Mouse (Mus musculus): Measurements from ENCODE around the gene Tpi1. TPM values are rescaled to one million over a fixed set of nuclear protein-coding genes. Genes with fewer than 3 reads are reported as not detected.
A peak's percentile ranks its signal among the peaks of the same experiment; 100 is the strongest.

Tpi1 gene
- total and polyA plus RNA-seq, 2 experiments from 2014 or later = 515 to 525 TPM

DNA sequence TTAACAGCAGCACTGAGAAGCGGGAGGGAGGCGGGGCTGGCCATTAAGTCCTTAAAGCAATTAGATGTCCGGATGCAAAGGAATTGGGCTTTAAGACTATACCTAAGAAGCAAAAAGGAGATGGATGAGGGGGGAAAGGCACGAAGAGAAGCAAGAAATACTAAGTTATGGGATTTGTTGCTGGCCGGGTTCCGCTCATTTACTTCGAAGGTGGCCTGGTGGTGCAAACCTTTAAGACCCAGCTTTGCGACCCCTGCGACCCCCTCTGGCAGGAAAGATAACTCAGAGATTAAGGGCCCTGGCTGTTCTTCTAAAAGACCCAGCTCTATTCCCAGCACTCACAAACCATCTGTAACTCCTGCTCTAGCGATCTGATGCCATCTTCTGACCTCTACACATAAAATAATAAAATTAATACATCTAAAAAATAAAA, 34.1 kb downstream of the Tpi1 start:
- peak overlapping the region; percentile 37; the same call in 1 of the 2 replicates for H3K9ac ChIP-seq (replicated peaks; ENCODE audit: low read length)
- TF ChIP-seq CTCF (IDR thresholded peaks at IDR 0.05; ENCODE audit: low read depth) = peak; percentile 44
- 5% methylated on average over 10 of the region's 10 CpGs for WGBS
- no peaks in the 10 kb centered on the region for H3K9me3 ChIP-seq (ENCODE audit: low read length)
- peak overlapping the region; percentile 76 for H3K4me2 ChIP-seq (ENCODE audit: low read depth, low read length)
- ATAC-seq (peak; percentile 31; the same call in 1 of the 2 replicates), DNase-seq (ENCODE audit: low spot score) (no peak)
- no peaks in the 10 kb centered on the region for H3K27me3 ChIP-seq (ENCODE audit: insufficient read depth, low read length)
- no peak overlapping the region for H3K27ac ChIP-seq
- H3K4me1 ChIP-seq (ENCODE audit: insufficient read depth, low read length) = 0 out of 2 replicates have a peak, but pooled peaks cover 9% of the 10 kb centered on the region
- no peaks in the 10 kb centered on the region for H3K36me3 ChIP-seq (ENCODE audit: insufficient read depth, low read length)
- H3K4me3 ChIP-seq (ENCODE audit: low read length) = peak overlapping the region; percentile 31

DNA sequence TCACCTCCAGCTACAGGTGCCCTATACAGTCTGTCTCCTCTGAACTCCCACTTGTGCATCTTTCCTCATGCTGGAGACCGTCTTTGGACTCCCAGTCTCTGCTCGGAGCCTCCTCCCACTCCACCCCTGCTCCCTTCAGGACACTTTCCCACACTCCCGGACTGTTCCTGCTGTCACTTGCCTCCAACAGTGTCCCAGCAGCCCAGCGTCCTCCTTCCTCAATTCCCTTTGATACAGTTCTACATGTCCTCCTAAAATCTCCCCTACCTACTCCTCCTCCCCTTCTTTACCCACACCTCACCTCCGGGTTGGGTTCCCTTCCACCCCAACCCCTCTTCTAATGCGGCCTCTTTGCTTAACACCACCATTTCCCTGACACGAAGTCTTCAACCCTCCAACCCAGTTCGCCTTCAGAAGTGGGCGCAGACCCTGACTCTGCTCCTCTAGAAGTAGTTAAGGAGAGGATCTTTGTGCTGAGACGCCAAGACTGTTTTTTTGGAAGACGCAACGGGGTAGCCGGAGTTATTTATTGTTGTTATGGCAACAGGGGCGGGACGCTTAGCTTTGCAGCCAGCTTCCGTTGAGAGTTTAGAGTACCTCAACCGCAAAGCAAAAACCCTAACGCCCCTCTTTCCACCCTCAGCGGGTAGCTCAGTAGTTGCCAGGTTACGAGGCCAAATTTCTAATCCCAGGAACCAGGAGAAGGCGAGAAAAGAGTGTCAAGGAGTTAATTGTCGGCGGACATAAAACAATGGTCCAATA, 34.7 kb downstream of the Tpi1 start, which contains the start of gene Lrrc23:
Gene Lrrc23, minus strand, starts transcription at position 506 of the 762 bp plus-strand sequence.
- H3K36me3 ChIP-seq (ENCODE audit: insufficient read depth, low read length) = no peaks in the 10 kb centered on the region
- 0 out of 2 replicates have a peak, but pooled peaks cover 9% of the 10 kb centered on the region for H3K4me1 ChIP-seq (ENCODE audit: insufficient read depth, low read length)
- H3K4me3 ChIP-seq (ENCODE audit: low read length) = peak within 1 kb of the TSS; percentile 31
- H3K27ac ChIP-seq = peak within 1 kb of the TSS; percentile 41; the same call in 1 of the 2 replicates
- peak within 1 kb of the TSS; percentile 37; the same call in 1 of the 2 replicates for H3K9ac ChIP-seq (replicated peaks; ENCODE audit: low read length)
- WGBS = 1% methylated on average over 23 of the region's 23 CpGs
- peak within 1 kb of the TSS; percentile 76 for H3K4me2 ChIP-seq (ENCODE audit: low read depth, low read length)
- no peaks in the 10 kb centered on the region for H3K9me3 ChIP-seq (ENCODE audit: low read length)
- H3K27me3 ChIP-seq (ENCODE audit: insufficient read depth, low read length) = no peaks in the 10 kb centered on the region
- ATAC-seq (peak; percentile 82), DNase-seq (ENCODE audit: low spot score) (peak; percentile 82)
- TF ChIP-seq CTCF (IDR thresholded peaks at IDR 0.05; ENCODE audit: low read depth) = no peak

DNA sequence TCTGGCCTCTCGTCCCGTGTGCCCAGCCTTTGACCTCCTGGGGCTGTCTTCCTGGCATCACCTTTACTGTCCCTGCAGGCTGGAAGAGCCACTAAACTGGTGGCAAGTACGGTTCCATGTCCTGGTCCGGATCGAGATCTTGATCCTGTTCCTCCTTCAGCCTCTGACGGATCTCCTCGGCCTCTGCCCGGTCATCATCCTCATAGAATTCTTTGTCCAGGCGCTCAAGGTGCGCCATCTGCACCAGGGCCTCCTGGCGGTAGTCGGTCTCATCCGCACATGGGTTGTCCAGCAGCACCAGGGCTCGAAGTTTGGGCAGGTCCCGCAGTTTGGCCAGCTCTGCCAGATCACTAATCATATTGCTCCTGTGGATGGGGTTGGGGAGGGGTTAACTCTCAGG, 43.6 kb downstream of the Tpi1 start:
- Histone ChIP-seq H3K4me1 (ENCODE audit: insufficient read depth, low read length) (peaks cover 19% of the 10 kb centered on the region), H3K27ac (no peak overlapping the region), H3K27me3 (ENCODE audit: insufficient read depth, low read length) (no peaks in the 10 kb centered on the region), H3K9ac (replicated peaks; ENCODE audit: low read length) (peak overlapping the region; percentile 74; the same call in 1 of the 2 replicates), H3K4me3 (ENCODE audit: low read length) (no peak overlapping the region), H3K4me2 (ENCODE audit: low read depth, low read length) (peak overlapping the region; percentile 75; the same call in 1 of the 2 replicates), H3K9me3 (ENCODE audit: low read length) (no peaks in the 10 kb centered on the region), H3K36me3 (ENCODE audit: insufficient read depth, low read length) (no peaks in the 10 kb centered on the region)
- no peak for ATAC-seq
- no peak for DNase-seq (ENCODE audit: low spot score)
- no peak for TF ChIP-seq CTCF (IDR thresholded peaks at IDR 0.05; ENCODE audit: low read depth)
- WGBS = 88% methylated on average over 15 of the region's 15 CpGs

- no peaks in the 10 kb centered on the region for H3K36me3 ChIP-seq (ENCODE audit: insufficient read depth, low read length)
- H3K4me1 ChIP-seq (ENCODE audit: insufficient read depth, low read length) = peaks cover 19% of the 10 kb centered on the region
- no peak for ATAC-seq
- peak overlapping the region; percentile 78; the same call in 1 of the 2 replicates for H3K27ac ChIP-seq
- H3K27me3 ChIP-seq (ENCODE audit: insufficient read depth, low read length) = no peaks in the 10 kb centered on the region
- TF ChIP-seq CTCF (IDR thresholded peaks at IDR 0.05; ENCODE audit: low read depth) = no peak
- 57% methylated on average over 7 of the region's 7 CpGs for WGBS
- no peak for DNase-seq (ENCODE audit: low spot score)
- H3K9ac ChIP-seq (replicated peaks; ENCODE audit: low read length) = peak overlapping the region; percentile 74
- peak overlapping the region; percentile 59 for H3K4me3 ChIP-seq (ENCODE audit: low read length)
- H3K9me3 ChIP-seq (ENCODE audit: low read length) = no peaks in the 10 kb centered on the region
- peak overlapping the region; percentile 75 for H3K4me2 ChIP-seq (ENCODE audit: low read depth, low read length)
These were observed 44.1 kb downstream of the Tpi1 start for GRCm38 (mm10) chr6:124770013-124770412.

- peak; percentile 86 for ATAC-seq
- peaks cover 19% of the 10 kb centered on the region for H3K4me1 ChIP-seq (ENCODE audit: insufficient read depth, low read length)
- H3K9ac ChIP-seq (replicated peaks; ENCODE audit: low read length) = peak within 1 kb of the TSS; percentile 74
- H3K27ac ChIP-seq = peak within 1 kb of the TSS; percentile 78
- DNase-seq (ENCODE audit: low spot score) = peak; percentile 84
- H3K36me3 ChIP-seq (ENCODE audit: insufficient read depth, low read length) = no peaks in the 10 kb centered on the region
- H3K4me2 ChIP-seq (ENCODE audit: low read depth, low read length) = peak within 1 kb of the TSS; percentile 75
- H3K27me3 ChIP-seq (ENCODE audit: insufficient read depth, low read length) = no peaks in the 10 kb centered on the region
- peak within 1 kb of the TSS; percentile 59 for H3K4me3 ChIP-seq (ENCODE audit: low read length)
- no peaks in the 10 kb centered on the region for H3K9me3 ChIP-seq (ENCODE audit: low read length)
- under 1% methylated on average over 48 of the region's 54 CpGs for WGBS
- no peak for TF ChIP-seq CTCF (IDR thresholded peaks at IDR 0.05; ENCODE audit: low read depth)
These were observed 44.9 kb downstream of the Tpi1 start, which contains the start of gene Eno2 for GRCm38 (mm10) chr6:124769101-124769765. Gene Eno2 (minus strand): TSS chr6:124769673.

DNA sequence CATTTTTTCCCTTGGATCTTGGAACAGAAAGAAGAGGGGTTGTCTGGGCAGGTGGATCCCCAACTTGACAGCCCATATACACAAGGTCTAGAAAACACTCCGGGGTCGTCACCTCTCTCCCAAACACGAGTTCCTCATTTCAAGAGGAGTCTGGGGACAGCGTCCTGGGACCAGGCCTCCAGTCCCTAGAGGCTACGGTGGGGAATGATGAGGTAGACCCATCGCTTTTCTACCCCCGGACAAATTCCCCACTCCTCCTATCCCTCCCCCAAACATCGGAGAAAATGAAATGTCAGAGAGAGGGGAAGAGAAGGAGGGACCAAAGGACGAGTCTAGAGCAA, 45.4 kb downstream of the Tpi1 start:
- peak; percentile 13 for ATAC-seq
- H3K27ac ChIP-seq = peak overlapping the region; percentile 78
- 5% methylated on average over 9 of the region's 9 CpGs for WGBS

More for the DNA sequence above, 45.4 kb downstream of the Tpi1 start:
- DNase-seq (ENCODE audit: low spot score) = no peak
- H3K9me3 ChIP-seq (ENCODE audit: low read length) = no peaks in the 10 kb centered on the region
- TF ChIP-seq CTCF (IDR thresholded peaks at IDR 0.05; ENCODE audit: low read depth) = no peak
- no peaks in the 10 kb centered on the region for H3K36me3 ChIP-seq (ENCODE audit: insufficient read depth, low read length)
- H3K4me1 ChIP-seq (ENCODE audit: insufficient read depth, low read length) = peaks cover 19% of the 10 kb centered on the region
- H3K27me3 ChIP-seq (ENCODE audit: insufficient read depth, low read length) = no peaks in the 10 kb centered on the region
- H3K4me2 ChIP-seq (ENCODE audit: low read depth, low read length) = peak overlapping the region; percentile 75
- H3K9ac ChIP-seq (replicated peaks; ENCODE audit: low read length) = peak overlapping the region; percentile 74
- H3K4me3 ChIP-seq (ENCODE audit: low read length) = peak overlapping the region; percentile 59

Data from hindbrain, postnatal 0 days (tissue).